In the genomic region with DNA sequence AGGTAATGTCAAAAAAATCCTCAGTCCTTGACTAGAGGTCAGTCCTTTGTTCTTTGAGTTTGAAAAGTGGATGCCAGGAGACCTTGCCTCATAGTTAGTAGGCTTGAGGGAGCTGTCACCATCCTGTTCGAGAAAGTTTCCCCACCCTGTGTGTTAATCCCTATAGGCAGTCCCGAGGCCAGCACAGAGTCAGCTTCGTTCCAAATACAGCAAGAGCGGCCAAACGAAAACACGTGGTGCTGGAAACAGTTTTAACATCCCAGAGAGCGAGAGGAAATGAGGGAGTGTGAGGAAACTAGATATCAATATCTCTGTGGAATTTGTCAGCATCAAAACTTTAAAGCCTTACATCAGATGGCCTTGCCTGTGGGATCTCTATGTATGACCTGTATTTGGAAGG, we compare ENCODE assay signal across 19 mouse cellular contexts. TPM values are rescaled to one million over a fixed set of nuclear protein-coding genes. Genes with fewer than 3 reads are reported as not detected.
DNase-seq lines count a peak whose midpoint lies in the region; ATAC-seq lines count a peak whose summit lies in the region.
"Had no signal": no experiment of that assay in that cellular context is flagged by ENCODE, and none has a peak within 500 bp of the region (broad histone marks: within the 10 kb centered on the region; RNA-seq: fewer than 3 reads in every experiment).

No protein-coding gene starts in this region.

- H3K36me3 ChIP-seq in lung, embryonic 16.5 days (ENCODE audit: control insufficient read depth, insufficient read depth, low read length), result no peaks in the 10 kb centered on the region
- H3K36me3 ChIP-seq in liver, embryonic 12.5 days, result no peaks in the 10 kb centered on the region
- H3K36me3 ChIP-seq: embryonic facial prominence, embryonic 13.5 days; forebrain, embryonic 12.5 days had no signal

- H3K4me3 ChIP-seq in lung, embryonic 16.5 days (ENCODE audit: low read length), result no peak overlapping the region
- no peak overlapping the region for H3K4me3 ChIP-seq in liver, embryonic 12.5 days
- H3K4me3 ChIP-seq: embryonic facial prominence, embryonic 13.5 days; forebrain, embryonic 12.5 days had no signal

- peak; percentile 69; the same call in 1 of the 2 replicates for ATAC-seq in lung, embryonic 16.5 days (ENCODE audit: low read depth)
- no peak for ATAC-seq in liver, embryonic 12.5 days
- ATAC-seq: liver, postnatal 0 days had no signal

- H3K9ac ChIP-seq in lung, embryonic 16.5 days (ENCODE audit: low read length), result no peak overlapping the region
- no peak overlapping the region for H3K9ac ChIP-seq in liver, embryonic 12.5 days
- H3K9ac ChIP-seq: embryonic facial prominence, embryonic 13.5 days; forebrain, embryonic 12.5 days; liver, postnatal 0 days had no signal

- WGBS in lung, embryonic 16.5 days, result 30% methylated on average over 7 of the region's 7 CpGs
- 52% methylated on average over 7 of the region's 7 CpGs for WGBS in liver, embryonic 12.5 days (ENCODE audit: insufficient replicate concordance)

- no peak overlapping the region for H3K4me2 ChIP-seq in lung, embryonic 16.5 days (ENCODE audit: low read depth, low read length)
- no peak overlapping the region for H3K4me2 ChIP-seq in liver, embryonic 12.5 days
- H3K4me2 ChIP-seq: embryonic facial prominence, embryonic 13.5 days; forebrain, embryonic 12.5 days; midbrain, embryonic 11.5 days had no signal

- no peak overlapping the region for H3K27ac ChIP-seq in lung, embryonic 16.5 days (ENCODE audit: low read length)
- H3K27ac ChIP-seq in liver, embryonic 12.5 days, result no peak overlapping the region
- H3K27ac ChIP-seq: embryonic facial prominence, embryonic 13.5 days; forebrain, embryonic 12.5 days; stomach, postnatal 0 days had no signal

- no peaks in the 10 kb centered on the region for H3K4me1 ChIP-seq in lung, embryonic 16.5 days (replicated peaks; ENCODE audit: control insufficient read depth, insufficient read depth, low read length)
- H3K4me1 ChIP-seq in liver, embryonic 12.5 days, result no peaks in the 10 kb centered on the region
- H3K4me1 ChIP-seq: forebrain, embryonic 12.5 days had no signal

- peak; percentile 16 for DNase-seq in adrenal gland, postnatal 14 days
- no peak for DNase-seq in adrenal gland, adult 8-10 months
- no peak for DNase-seq in lung, postnatal 25 days (ENCODE audit: low spot score)
- peak; percentile 50 for DNase-seq in gastrocnemius, postnatal 25 days
- peak; percentile 27 for DNase-seq in heart, postnatal 4 days
- no peak for DNase-seq in cerebellum, postnatal 36 days
- DNase-seq: kidney, adult 8-10 months; liver, postnatal 0 days; retina, postnatal 1 day; spleen, adult 18-20 months; thymus, postnatal 25 days had no signal

- no peaks in the 10 kb centered on the region for H3K9me3 ChIP-seq in lung, embryonic 16.5 days (ENCODE audit: control insufficient read depth, low read length)
- no peaks in the 10 kb centered on the region for H3K9me3 ChIP-seq in liver, embryonic 12.5 days (replicated peaks)
- H3K9me3 ChIP-seq: embryonic facial prominence, embryonic 13.5 days; forebrain, embryonic 12.5 days had no signal

- H3K27me3 ChIP-seq in lung, embryonic 16.5 days (ENCODE audit: control insufficient read depth, insufficient read depth, low read depth, low read length), result no peaks in the 10 kb centered on the region
- no peaks in the 10 kb centered on the region for H3K27me3 ChIP-seq in liver, embryonic 12.5 days (replicated peaks)
- H3K27me3 ChIP-seq: CH12.LX; embryonic facial prominence, embryonic 13.5 days; forebrain, embryonic 12.5 days had no signal

RNA-seq across cellular contexts. Expression of gene Ptprr, which starts 39.0 kb away (rescaled TPM):
- 4.5 and 6.2 TPM in 2 replicates for total RNA-seq in adrenal gland, postnatal 14 days (2021)
- 1 to 10 TPM; 3.7 to 7.5 (median 5.9) TPM for total RNA-seq in adrenal gland, adult 8-10 months (2022)
- polyA plus RNA-seq in lung, embryonic 16.5 days (2015; fragmentation: Nextera tagmentation; extraction: Ambion mirVana), result 0.45 and 0.62 TPM in 2 replicates
- total RNA-seq in gastrocnemius, postnatal 25 days (2021), result under 1 TPM; 0.62 to 0.95 TPM
- total RNA-seq in heart, postnatal 4 days (2021), result under 1 TPM; 0.41 to 0.54 TPM
- 0.04 TPM in 1 of 2 replicates, not detected in the other for polyA plus RNA-seq in liver, embryonic 12.5 days (2016; fragmentation: Nextera tagmentation; extraction: Ambion mirVana)
- total RNA-seq: hematopoietic stem cell, adult 5-6 weeks had no signal

Comparison
In these comparisons a context has a peak if more than half of its experiments do, and no peak if none do; other contexts are left out.
1. DNase-seq: peak in adrenal gland, postnatal 14 days (single experiment), gastrocnemius, postnatal 25 days (single experiment) and heart, postnatal 4 days (single experiment); none in adrenal gland, adult 8-10 months (single experiment), lung, postnatal 25 days (single experiment) and cerebellum, postnatal 36 days (0 of 2).